Mouse (Mus musculus) G1E (cell line): ENCODE results near the gene Avpr2. TPM values are rescaled to one million over a fixed set of nuclear protein-coding genes. Genes with fewer than 3 reads are reported as not detected.

Experiments
- ATAC-seq: 2 replicates; pipeline ENCODE4 v1.8.0; 2016; ENCODE audit warnings: mild to moderate bottlenecking; ENCODE audit not compliant: insufficient number of reproducible peaks, poor library complexity, low FRiP score, severe bottlenecking; ENCODE audit errors: extremely low read depth
- DNase-seq: peaks from one replicate; pipeline ENCODE4 v3.0.0; 2012; ENCODE audit warnings: low spot score
- H3K27me3 ChIP-seq: 2 replicates; pipeline ENCODE4 v1.6.1; 2012; ENCODE audit warnings: mild to moderate bottlenecking, low read length, inconsistent platforms; ENCODE audit not compliant: insufficient read depth
- H3K36me3 ChIP-seq: replicated peaks from 2 replicates; pipeline ENCODE3; 2012; ENCODE audit warnings: mild to moderate bottlenecking, inconsistent platforms
- H3K4me1 ChIP-seq: 2 replicates; pipeline ENCODE4 v1.6.1; 2012; ENCODE audit warnings: low read depth, low read length, inconsistent platforms, mixed read lengths; ENCODE audit not compliant: insufficient read depth
- H3K4me3 ChIP-seq: 2 replicates; pipeline ENCODE4 v1.5.1; 2012; ENCODE audit warnings: low read depth, mild to moderate bottlenecking, inconsistent platforms, low read length, moderate library complexity, mixed read lengths
- H3K9me3 ChIP-seq: replicated peaks from 2 replicates; pipeline ENCODE4 v1.6.1; 2012; ENCODE audit warnings: inconsistent platforms
- CTCF ChIP-seq: IDR thresholded peaks from 2 replicates; pipeline ENCODE4 v1.5.1; 2012; ENCODE audit warnings: low read depth, low read length, inconsistent platforms, mixed read lengths
- GATA1 ChIP-seq: IDR thresholded peaks from 2 replicates; pipeline ENCODE4 v1.6.1; 2012; ENCODE audit warnings: borderline replicate concordance, low read length, inconsistent platforms, mixed read lengths
- GATA2 ChIP-seq: IDR thresholded peaks from 2 replicates; pipeline ENCODE4 v1.6.1; 2012; ENCODE audit warnings: low read depth, low read length, inconsistent platforms, borderline replicate concordance
- POLR2AphosphoS5 ChIP-seq: IDR thresholded peaks from 2 replicates; pipeline ENCODE4 v1.6.1; 2012; ENCODE audit warnings: low read depth, low read length, inconsistent platforms; ENCODE audit not compliant: insufficient replicate concordance
- TAL1 ChIP-seq: conservative IDR thresholded peaks from 2 replicates; pipeline ENCODE4 v1.6.1; 2012; ENCODE audit warnings: low read depth, low read length, inconsistent platforms, mixed read lengths
- polyA plus RNA-seq: library from polyadenylated mRNA; stranded (reverse); fragments of >175 nt; gene quantifications from 2 replicates; pipeline ENCODE4 v1.2.3, GENCODE M21; 2012
- total RNA-seq, 2 experiments: library from RNA; stranded (forward) in 1 of 2; stranded (reverse) in 1 of 2; fragments of 200-1000 nt in 1 of 2; fragments of >200 nt in 1 of 2; fragmentation: Nextera tagmentation in 1 of 2; gene quantifications; 2 replicates each; pipeline ENCODE4 v1.2.3; 2014 to 2017

Gene Avpr2
- total and polyA plus RNA-seq, 3 experiments: not detected

GRCm38 (mm10) chrX:73911156-73911555 lies 19.3 kb downstream of the Avpr2 start:
- no peak for ATAC-seq
- TF ChIP-seq POLR2AphosphoS5 (no peak), TAL1 (no peak), CTCF (no peak), GATA2 (no peak), GATA1 (no peak)
- Histone ChIP-seq H3K27me3 (no peaks in the 10 kb centered on the region), H3K36me3 (peaks cover 23% of the 10 kb centered on the region), H3K4me3 (no peak overlapping the region; the same call in 1 of the 2 replicates), H3K4me1 (peaks cover 35% of the 10 kb centered on the region), H3K9me3 (no peaks in the 10 kb centered on the region)
- no peak for DNase-seq

GRCm38 (mm10) chrX:73911588-73911987 lies 19.7 kb downstream of the Avpr2 start:
- TF ChIP-seq POLR2AphosphoS5: no peak
- no peak for TF ChIP-seq GATA2
- no peak for TF ChIP-seq TAL1
- TF ChIP-seq CTCF: no peak
- no peak for TF ChIP-seq GATA1
- H3K9me3 ChIP-seq: no peaks in the 10 kb centered on the region
- H3K36me3 ChIP-seq: peaks cover 22% of the 10 kb centered on the region
- no peaks in the 10 kb centered on the region for H3K27me3 ChIP-seq
- DNase-seq (peak; percentile 47), ATAC-seq (no peak)
- peaks cover 35% of the 10 kb centered on the region for H3K4me1 ChIP-seq
- H3K4me3 ChIP-seq: no peak overlapping the region; the same call in 1 of the 2 replicates

GRCm38 (mm10) chrX:73914827-73915703 lies 23.2 kb downstream of the Avpr2 start:
- Histone ChIP-seq H3K4me1 (peaks cover 63% of the 10 kb centered on the region), H3K27me3 (no peaks in the 10 kb centered on the region), H3K36me3 (peaks cover 54% of the 10 kb centered on the region), H3K9me3 (no peaks in the 10 kb centered on the region), H3K4me3 (peak overlapping the region; percentile 23; the same call in 1 of the 2 replicates)
- TF ChIP-seq GATA1 (no peak), POLR2AphosphoS5 (no peak), GATA2 (no peak), CTCF (no peak), TAL1 (no peak)
- peak; percentile 68 for DNase-seq
- ATAC-seq: peak; percentile 92

- DNase-seq (no peak), ATAC-seq (no peak)
- Histone ChIP-seq H3K4me1 (peaks cover 52% of the 10 kb centered on the region), H3K9me3 (no peaks in the 10 kb centered on the region), H3K27me3 (no peaks in the 10 kb centered on the region), H3K36me3 (peaks cover 57% of the 10 kb centered on the region), H3K4me3 (peak overlapping the region; percentile 13; the same call in 1 of the 2 replicates)
- TF ChIP-seq TAL1: no peak
- TF ChIP-seq GATA2: no peak
- no peak for TF ChIP-seq GATA1
- no peak for TF ChIP-seq CTCF
- no peak for TF ChIP-seq POLR2AphosphoS5
Measured at GRCm38 (mm10) chrX:73916945-73917344, 25.0 kb downstream of the Avpr2 start.

- TF ChIP-seq CTCF (no peak), TAL1 (no peak), GATA1 (no peak), POLR2AphosphoS5 (no peak), GATA2 (no peak)
- DNase-seq (no peak), ATAC-seq (no peak)
- Histone ChIP-seq H3K36me3 (peaks cover 52% of the 10 kb centered on the region), H3K4me1 (peaks cover 52% of the 10 kb centered on the region), H3K27me3 (no peaks in the 10 kb centered on the region), H3K9me3 (no peaks in the 10 kb centered on the region), H3K4me3 (no peak overlapping the region)
Measured at GRCm38 (mm10) chrX:73918631-73919030, 26.7 kb downstream of the Avpr2 start.

GRCm38 (mm10) chrX:73921285-73921822 lies 29.5 kb downstream of the Avpr2 start:
- peaks cover 43% of the 10 kb centered on the region for H3K4me1 ChIP-seq
- DNase-seq (no peak), ATAC-seq (no peak)
- H3K9me3 ChIP-seq: no peaks in the 10 kb centered on the region
- H3K27me3 ChIP-seq: no peaks in the 10 kb centered on the region
- TF ChIP-seq POLR2AphosphoS5 (no peak), CTCF (no peak), GATA2 (no peak), GATA1 (no peak), TAL1 (no peak)
- H3K4me3 ChIP-seq: peak overlapping the region; percentile 83
- H3K36me3 ChIP-seq: peaks cover 61% of the 10 kb centered on the region
